Mouse (Mus musculus) small intestine, adult 2 months (tissue): ENCODE measurements around the gene Oaz2.

Experiments used
- CTCF ChIP-seq: fragments of 200-500 bp; IDR thresholded peaks from 2 replicates; pipeline ENCODE4 v1.5.1; 2012; ENCODE audit warnings: low read depth, mild to moderate bottlenecking, control low read depth, inconsistent platforms, low read length, moderate library complexity, mixed read lengths; ENCODE audit not compliant: insufficient replicate concordance, insufficient read length; ENCODE audit errors: extremely low read depth
- POLR2A ChIP-seq: fragments of 200-500 bp; IDR thresholded peaks from 2 replicates; pipeline ENCODE4 v1.6.1; 2012; ENCODE audit warnings: low read depth, mild to moderate bottlenecking, control low read depth, inconsistent platforms, low read length, moderate library complexity

- no peak for TF ChIP-seq CTCF
- TF ChIP-seq POLR2A = no peak
Measured at GRCm38 (mm10) chr9:65718195-65718594, 50.4 kb downstream of the Oaz2 start.
